Mouse (Mus musculus) limb, embryonic 14.5 days (tissue): ENCODE measurements around the gene Olfr986. TPM values are rescaled to one million over a fixed set of nuclear protein-coding genes. Genes with fewer than 3 reads are reported as not detected.

Source experiments
- ATAC-seq: fragments of 200-750 bp; cut with Nextera tagmentation; 2 replicates; pipeline ENCODE4 v1.8.0; 2017; ENCODE audit warnings: low read depth, moderate number of reproducible peaks, moderate TSS enrichment; ENCODE audit not compliant: low FRiP score
- DNase-seq: peaks from one replicate; pipeline ENCODE4 v3.0.0-alpha.2; 2015; ENCODE audit warnings: low spot score
- H3K27ac ChIP-seq: fragments of 300-500 bp; sonication (generic); replicated peaks from 2 replicates; pipeline ENCODE4 v1.5.1; 2014; ENCODE audit warnings: low read depth, mild to moderate bottlenecking, low read length, moderate library complexity, mixed read lengths
- H3K27me3 ChIP-seq: fragments of 300-500 bp; sonication (generic); 2 replicates; pipeline ENCODE4 v1.6.1; 2014; ENCODE audit warnings: low read length, mixed read lengths; ENCODE audit not compliant: control insufficient read depth, insufficient read depth
- H3K36me3 ChIP-seq: fragments of 300-500 bp; sonication (generic); 2 replicates; pipeline ENCODE4 v1.6.1; 2014; ENCODE audit warnings: mild to moderate bottlenecking, low read length, moderate library complexity, mixed read lengths; ENCODE audit not compliant: control insufficient read depth, insufficient read depth
- H3K4me1 ChIP-seq: fragments of 300-500 bp; sonication (generic); 2 replicates; pipeline ENCODE4 v1.6.1; 2014; ENCODE audit warnings: antibody characterized with exemption, low read length, mixed read lengths; ENCODE audit not compliant: control insufficient read depth, insufficient read depth
- H3K4me2 ChIP-seq: fragments of 300-500 bp; sonication (generic); replicated peaks from 2 replicates; pipeline ENCODE4 v1.6.1; 2014; ENCODE audit warnings: low read depth, mild to moderate bottlenecking, low read length, moderate library complexity; ENCODE audit not compliant: severe bottlenecking
- H3K4me3 ChIP-seq: fragments of 300-500 bp; sonication (generic); replicated peaks from 2 replicates; pipeline ENCODE4 v1.5.1; 2014; ENCODE audit warnings: low read length
- H3K9ac ChIP-seq: fragments of 300-500 bp; sonication (generic); 2 replicates; pipeline ENCODE4 v1.6.1; 2014; ENCODE audit warnings: mild to moderate bottlenecking, low read depth, low read length, moderate library complexity; ENCODE audit not compliant: severe bottlenecking
- H3K9me3 ChIP-seq: fragments of 300-500 bp; sonication (generic); 2 replicates; pipeline ENCODE4 v1.6.1; 2016; ENCODE audit warnings: low read length; ENCODE audit not compliant: control insufficient read depth
- POLR2A ChIP-seq: fragments of 200-500 bp; IDR thresholded peaks from 2 replicates; pipeline ENCODE4 v1.8.0; 2012; ENCODE audit warnings: inconsistent platforms, mild to moderate bottlenecking, moderate library complexity, borderline replicate concordance; ENCODE audit not compliant: insufficient read depth, insufficient read length; ENCODE audit errors: extremely low read depth
- WGBS: fragments of 180-500 bp; shearing (Covaris S2); extraction: QIAGEN DNeasy Blood & Tissue Kit; methylation state at CpG from one replicate; pipeline ENCODE4 v1.1.7; 2014; 5-methylcytosine and 5-hydroxymethylcytosine counted together
- polyA plus RNA-seq, 2 experiments: library from polyadenylated mRNA; depleted of rRNA in 1 of 2; stranded (reverse) in 1 of 2; unstranded in 1 of 2; fragments of >200 nt; fragmentation: Nextera tagmentation in 1 of 2; extraction: Ambion mirVana in 1 of 2; gene quantifications; 2 replicates each; pipeline versions ENCODE4 v1.2.1 to v1.2.3; 2012 to 2014

The Olfr986 gene
- polyA plus RNA-seq, 2 experiments, result not detected

- H3K27me3 ChIP-seq, result no peaks in the 10 kb centered on the region
- H3K36me3 ChIP-seq, result no peaks in the 10 kb centered on the region
- H3K4me3 ChIP-seq, result no peak overlapping the region
- TF ChIP-seq POLR2A, result no peak
- ATAC-seq (no peak), DNase-seq (no peak)
- 90% methylated on average over 3 of the region's 3 CpGs for WGBS
- no peak overlapping the region for H3K27ac ChIP-seq
- peaks cover 14% of the 10 kb centered on the region for H3K4me1 ChIP-seq
- no peaks in the 10 kb centered on the region for H3K9me3 ChIP-seq
- H3K9ac ChIP-seq, result no peak overlapping the region
- H3K4me2 ChIP-seq, result no peak overlapping the region
Observed at GRCm38 (mm10) chr9:40195981-40196380, 15.3 kb downstream of the Olfr986 start.

- Histone ChIP-seq H3K4me3 (no peak overlapping the region), H3K27me3 (no peaks in the 10 kb centered on the region), H3K27ac (no peak overlapping the region), H3K9ac (no peak overlapping the region), H3K4me2 (no peak overlapping the region), H3K9me3 (no peaks in the 10 kb centered on the region), H3K4me1 (no peaks in the 10 kb centered on the region), H3K36me3 (peaks cover 43% of the 10 kb centered on the region)
- TF ChIP-seq POLR2A, result no peak
- WGBS, result 76% methylated on average over 5 of the region's 5 CpGs
- no peak for ATAC-seq
- no peak for DNase-seq
Observed at GRCm38 (mm10) chr9:40206546-40206950, 25.8 kb downstream of the Olfr986 start.

- Histone ChIP-seq H3K36me3 (peaks cover 60% of the 10 kb centered on the region), H3K4me3 (no peak overlapping the region), H3K9me3 (no peaks in the 10 kb centered on the region), H3K27me3 (no peaks in the 10 kb centered on the region), H3K4me2 (no peak overlapping the region), H3K9ac (no peak overlapping the region), H3K27ac (no peak overlapping the region), H3K4me1 (no peaks in the 10 kb centered on the region)
- TF ChIP-seq POLR2A, result no peak
- 84% methylated on average over 2 of the region's 2 CpGs for WGBS
- ATAC-seq, result no peak
- no peak for DNase-seq
Observed at GRCm38 (mm10) chr9:40210744-40211143, 30.0 kb downstream of the Olfr986 start.

- Histone ChIP-seq H3K27ac (no peak overlapping the region), H3K9me3 (no peaks in the 10 kb centered on the region), H3K4me1 (no peaks in the 10 kb centered on the region), H3K9ac (no peak overlapping the region), H3K27me3 (no peaks in the 10 kb centered on the region), H3K36me3 (peaks cover 41% of the 10 kb centered on the region), H3K4me2 (no peak overlapping the region), H3K4me3 (no peak overlapping the region)
- DNase-seq, result no peak
- no peak for TF ChIP-seq POLR2A
- no peak for ATAC-seq
- 85% methylated on average over 5 of the region's 5 CpGs for WGBS
Observed at GRCm38 (mm10) chr9:40214058-40214457, 33.3 kb downstream of the Olfr986 start.

GRCm38 (mm10) chr9:40216651-40217050 is 35.9 kb downstream of the Olfr986 start:
- ATAC-seq, result no peak
- no peak for DNase-seq
- H3K27ac ChIP-seq, result no peak overlapping the region
- peaks cover 15% of the 10 kb centered on the region for H3K36me3 ChIP-seq
- WGBS, result 62% methylated on average over 4 of the region's 4 CpGs
- H3K27me3 ChIP-seq, result no peaks in the 10 kb centered on the region
- H3K4me3 ChIP-seq, result no peak overlapping the region
- no peaks in the 10 kb centered on the region for H3K4me1 ChIP-seq
- H3K9ac ChIP-seq, result no peak overlapping the region
- no peaks in the 10 kb centered on the region for H3K9me3 ChIP-seq
- no peak for TF ChIP-seq POLR2A
- H3K4me2 ChIP-seq, result no peak overlapping the region

- Histone ChIP-seq H3K9ac (no peak overlapping the region), H3K27me3 (no peaks in the 10 kb centered on the region), H3K4me1 (no peaks in the 10 kb centered on the region), H3K36me3 (no peaks in the 10 kb centered on the region), H3K27ac (no peak overlapping the region), H3K9me3 (no peaks in the 10 kb centered on the region), H3K4me2 (no peak overlapping the region), H3K4me3 (no peak overlapping the region)
- TF ChIP-seq POLR2A, result no peak
- no peak for ATAC-seq
- no peak for DNase-seq
- 64% methylated on average over 4 of the region's 4 CpGs for WGBS
Observed at GRCm38 (mm10) chr9:40224289-40224688, 43.6 kb downstream of the Olfr986 start.
